Mouse (Mus musculus) bone marrow macrophage, adult 2 months (primary cell): ENCODE measurements around the gene Vmn2r63. TPM values are rescaled to one million over a fixed set of nuclear protein-coding genes. Genes with fewer than 3 reads are reported as not detected.
"Not testable (repeated sequence)": the region's sequence is repeated elsewhere in the genome, so short reads cannot be mapped to it uniquely, and the experiment has no call there.

Experiments used
- H3K27ac ChIP-seq: 2 replicates; pipeline ENCODE4 v1.5.1; 2012; ENCODE audit warnings: low read depth, low read length; ENCODE audit not compliant: insufficient read depth
- H3K4me1 ChIP-seq: 2 replicates; pipeline ENCODE4 v1.6.1; 2012; ENCODE audit warnings: low read length; ENCODE audit not compliant: control insufficient read depth, insufficient read depth
- H3K4me3 ChIP-seq: 2 replicates; pipeline ENCODE4 v1.5.1; 2012; ENCODE audit warnings: mild to moderate bottlenecking, low read length, moderate library complexity; ENCODE audit not compliant: insufficient read depth
- CTCF ChIP-seq: IDR thresholded peaks from 2 replicates; pipeline ENCODE4 v1.5.1; 2012; ENCODE audit warnings: low read depth, mild to moderate bottlenecking, low read length, moderate library complexity
- POLR2A ChIP-seq: IDR thresholded peaks from 2 replicates; pipeline ENCODE4 v1.6.1; 2012; ENCODE audit warnings: mild to moderate bottlenecking, low read depth, low read length, borderline replicate concordance
- polyA plus RNA-seq: library from polyadenylated mRNA; stranded (reverse); fragments of >200 nt; gene quantifications from 2 replicates; pipeline ENCODE4 v1.2.4, GENCODE M21; 2012; ENCODE audit not compliant: missing spikeins, insufficient read depth, insufficient read length

Vmn2r63 gene
- not detected in 2 replicates for polyA plus RNA-seq

- H3K4me1 ChIP-seq, H3K27ac ChIP-seq, H3K4me3 ChIP-seq: not testable (repeated sequence)
These were observed at the start of gene Vmn2r63 for GRCm38 (mm10) chr7:42933722-42934121. TSS of gene Vmn2r63 (minus strand) at chr7:42933822.

- peak overlapping the region; percentile 92 for H3K27ac ChIP-seq
- peaks cover 6% of the 10 kb centered on the region for H3K4me1 ChIP-seq
- H3K4me3 ChIP-seq: no peak overlapping the region
- TF ChIP-seq CTCF: no peak
- no peak for TF ChIP-seq POLR2A
These were observed 47.1 kb upstream of the Vmn2r63 start for GRCm38 (mm10) chr7:42980739-42981138.

GRCm38 (mm10) chr7:42980098-42980497, 46.5 kb upstream of the Vmn2r63 start:
- Histone ChIP-seq H3K4me1 (peaks cover 6% of the 10 kb centered on the region), H3K4me3 (no peak overlapping the region; the same call in 1 of the 2 replicates), H3K27ac (peak overlapping the region; percentile 94)
- TF ChIP-seq POLR2A (no peak), CTCF (no peak)

- Histone ChIP-seq H3K4me1 (no peaks in the 10 kb centered on the region), H3K27ac (no peak overlapping the region), H3K4me3 (no peak overlapping the region)
- no peak for TF ChIP-seq POLR2A
- no peak for TF ChIP-seq CTCF
These were observed 31.6 kb upstream of the Vmn2r63 start for GRCm38 (mm10) chr7:42965246-42965645.

GRCm38 (mm10) chr7:42898067-42898466, 35.6 kb downstream of the Vmn2r63 start:
- H3K4me3 ChIP-seq, H3K27ac ChIP-seq, H3K4me1 ChIP-seq: not testable (repeated sequence)

- TF ChIP-seq POLR2A: no peak
- no peak for TF ChIP-seq CTCF
- H3K4me1 ChIP-seq: no peaks in the 10 kb centered on the region
- H3K4me3 ChIP-seq: no peak overlapping the region
- no peak overlapping the region for H3K27ac ChIP-seq
These were observed 55.5 kb downstream of the Vmn2r63 start for GRCm38 (mm10) chr7:42878090-42878489.

- H3K4me3 ChIP-seq, H3K4me1 ChIP-seq, H3K27ac ChIP-seq: not testable (repeated sequence)
These were observed 66.7 kb downstream of the Vmn2r63 start, which contains the start of gene Gm2381 for GRCm38 (mm10) chr7:42866801-42867458. TSS of gene Gm2381 (minus strand) at chr7:42867234.

Other genes starting within 250 kb of the Vmn2r63 start
- gene Zfp975, start 241.1 kb downstream of the Vmn2r63 start, polyA plus RNA-seq: 4.9 and 5.5 TPM in 2 replicates
- not detected in 2 replicates for gene Gm17067, start 206.8 kb downstream of the Vmn2r63 start, polyA plus RNA-seq
- not detected in 2 replicates for gene Vmn2r62, start 140.3 kb downstream of the Vmn2r63 start, polyA plus RNA-seq
- not detected in 2 replicates for gene Gm2381, start 66.6 kb downstream of the Vmn2r63 start, polyA plus RNA-seq
- not detected in 2 replicates for gene Gm9268, start 84.9 kb upstream of the Vmn2r63 start, polyA plus RNA-seq
- not detected in 2 replicates for gene Zfp936, start 180.4 kb upstream of the Vmn2r63 start, polyA plus RNA-seq